Mouse (Mus musculus): Measurements from ENCODE around the gene Iqschfp. TPM values are rescaled to one million over a fixed set of nuclear protein-coding genes. Genes with fewer than 3 reads are reported as not detected.

Iqschfp gene
- polyA plus RNA-seq, 1 experiment from 2014 or later = not detected

DNA sequence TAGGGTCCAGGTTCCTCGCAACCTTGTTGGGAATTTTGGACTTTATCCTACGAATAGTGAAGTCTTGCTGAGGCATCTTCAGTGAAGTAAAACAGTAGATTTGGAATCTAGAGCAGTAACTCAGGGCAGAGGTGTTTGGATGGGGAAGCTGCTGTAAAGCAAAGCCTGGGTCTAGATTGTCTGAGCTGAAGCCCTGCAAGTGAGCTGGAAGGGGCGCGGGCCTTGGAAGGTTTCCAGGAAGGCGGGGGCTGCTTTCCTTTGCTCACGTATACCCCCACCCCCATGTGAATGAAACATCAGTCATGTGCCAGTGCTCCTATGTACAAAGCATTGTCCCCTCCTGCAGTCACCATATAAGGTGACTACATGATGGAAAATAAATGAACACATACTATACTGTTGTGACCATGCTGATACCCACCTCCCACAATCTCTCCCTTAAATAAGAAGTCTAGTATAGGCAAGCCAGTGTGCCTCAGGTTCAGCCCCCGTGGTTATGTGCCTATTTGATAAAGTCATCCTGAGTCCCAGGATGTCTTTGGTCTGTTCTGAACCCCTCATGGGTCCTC lies 643.2 kb downstream of the Iqschfp start:
- H3K4me1 ChIP-seq (replicated peaks; ENCODE audit: control insufficient read depth, insufficient read depth, low read length) = no peaks in the 10 kb centered on the region
- no peak overlapping the region for H3K4me2 ChIP-seq
- no peaks in the 10 kb centered on the region for H3K9me3 ChIP-seq (ENCODE audit: control insufficient read depth, low read length)
- H3K27ac ChIP-seq (ENCODE audit: low read depth, low read length) = no peak overlapping the region
- no peak overlapping the region for H3K9ac ChIP-seq (ENCODE audit: low read depth, low read length)
- WGBS = 82% methylated on average over 7 of the region's 7 CpGs
- H3K36me3 ChIP-seq (ENCODE audit: control insufficient read depth, insufficient read depth, low read length) = no peaks in the 10 kb centered on the region
- H3K27me3 ChIP-seq (replicated peaks; ENCODE audit: control insufficient read depth, insufficient read depth, low read length) = no peaks in the 10 kb centered on the region
- DNase-seq (ENCODE audit: low spot score) (no peak), ATAC-seq (replicated peaks; ENCODE audit: low FRiP score) (no peak)
- H3K4me3 ChIP-seq (ENCODE audit: low read depth, low read length) = no peak overlapping the region

DNA sequence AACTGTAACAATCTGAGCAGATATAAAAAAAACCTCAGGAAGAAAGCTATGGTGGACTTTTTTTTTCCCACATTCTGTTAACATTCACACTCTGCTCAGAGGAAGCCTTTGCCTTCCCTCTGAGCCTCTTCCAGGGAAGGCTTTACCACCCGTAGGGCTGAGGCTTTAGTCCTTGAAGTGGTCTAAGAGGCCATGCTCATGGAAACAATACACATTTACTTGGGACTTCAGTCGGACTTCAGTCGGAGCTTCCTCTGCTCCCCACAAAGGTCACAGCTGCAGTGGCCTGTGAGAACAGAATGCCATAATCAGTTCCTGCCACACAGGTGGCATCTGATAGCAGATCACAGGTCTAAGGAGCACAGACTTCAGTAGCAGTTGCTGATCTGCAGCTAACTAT lies 644.0 kb downstream of the Iqschfp start:
- WGBS = 61% methylated on average over 3 of the region's 3 CpGs

DNA sequence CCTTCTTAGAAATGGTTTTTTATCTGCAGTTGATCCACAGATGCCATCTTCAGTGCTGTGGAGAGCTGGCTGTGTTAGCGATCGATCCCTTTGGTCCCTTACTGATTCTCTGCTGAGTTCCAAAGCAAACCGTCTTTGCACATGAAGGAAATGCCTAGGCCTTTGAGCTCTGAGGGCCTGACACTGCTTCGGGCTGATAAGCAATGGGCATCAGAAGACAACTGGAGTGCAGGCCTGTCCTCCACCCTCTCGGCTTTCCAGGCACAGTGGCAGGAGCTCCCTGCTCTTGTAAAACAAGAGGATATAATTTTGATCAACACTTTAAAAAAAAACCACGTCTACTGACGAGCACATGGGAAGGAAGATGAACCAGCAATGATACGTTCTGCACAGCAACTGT lies 649.7 kb downstream of the Iqschfp start:
- no peaks in the 10 kb centered on the region for H3K36me3 ChIP-seq (ENCODE audit: control insufficient read depth, insufficient read depth, low read length)
- WGBS = 56% methylated on average over 8 of the region's 8 CpGs
- H3K4me1 ChIP-seq (replicated peaks; ENCODE audit: control insufficient read depth, insufficient read depth, low read length) = no peaks in the 10 kb centered on the region; the same call in 1 of the 2 replicates
- no peak overlapping the region for H3K27ac ChIP-seq (ENCODE audit: low read depth, low read length)
- DNase-seq (ENCODE audit: low spot score) (no peak), ATAC-seq (replicated peaks; ENCODE audit: low FRiP score) (peak; percentile 32; the same call in 1 of the 2 replicates)
- no peak overlapping the region for H3K4me2 ChIP-seq
- H3K9me3 ChIP-seq (ENCODE audit: control insufficient read depth, low read length) = no peaks in the 10 kb centered on the region
- H3K27me3 ChIP-seq (replicated peaks; ENCODE audit: control insufficient read depth, insufficient read depth, low read length) = no peaks in the 10 kb centered on the region
- H3K4me3 ChIP-seq (ENCODE audit: low read depth, low read length) = no peak overlapping the region
- H3K9ac ChIP-seq (ENCODE audit: low read depth, low read length) = no peak overlapping the region

More for the DNA sequence above, 644.0 kb downstream of the Iqschfp start:
- Histone ChIP-seq H3K4me1 (replicated peaks; ENCODE audit: control insufficient read depth, insufficient read depth, low read length) (no peaks in the 10 kb centered on the region), H3K9ac (ENCODE audit: low read depth, low read length) (no peak overlapping the region), H3K9me3 (ENCODE audit: control insufficient read depth, low read length) (no peaks in the 10 kb centered on the region), H3K27me3 (replicated peaks; ENCODE audit: control insufficient read depth, insufficient read depth, low read length) (no peaks in the 10 kb centered on the region), H3K36me3 (ENCODE audit: control insufficient read depth, insufficient read depth, low read length) (no peaks in the 10 kb centered on the region), H3K27ac (ENCODE audit: low read depth, low read length) (no peak overlapping the region), H3K4me2 (no peak overlapping the region), H3K4me3 (ENCODE audit: low read depth, low read length) (no peak overlapping the region)
- DNase-seq (ENCODE audit: low spot score) (no peak), ATAC-seq (replicated peaks; ENCODE audit: low FRiP score) (no peak)

DNA sequence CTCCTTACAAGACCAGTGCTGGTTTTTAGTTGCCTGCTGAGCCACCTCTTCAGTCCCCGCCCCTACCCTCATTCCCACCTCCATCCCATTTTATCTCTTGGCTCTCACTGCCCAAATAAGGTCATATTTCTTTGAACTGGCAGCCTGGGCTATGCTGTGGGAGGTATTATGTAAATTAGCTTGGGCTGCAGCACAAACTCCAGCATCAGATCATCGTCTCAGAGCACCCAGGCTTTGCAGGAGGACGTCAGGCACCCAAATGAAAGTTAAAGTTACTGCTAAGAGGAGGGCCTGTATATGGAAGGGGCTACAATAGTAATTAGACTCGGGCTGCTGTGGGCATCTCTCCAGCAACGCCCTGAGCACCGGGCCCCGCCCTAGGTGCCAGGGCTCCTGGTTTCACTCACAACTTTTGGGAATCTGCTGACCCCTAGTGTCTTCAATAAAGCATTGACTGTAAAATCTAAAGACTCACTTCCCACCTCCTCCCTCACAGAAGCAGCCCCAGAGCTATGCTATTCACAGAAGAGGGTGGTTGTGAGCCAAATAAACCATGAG lies 651.0 kb downstream of the Iqschfp start:
- H3K27me3 ChIP-seq (replicated peaks; ENCODE audit: control insufficient read depth, insufficient read depth, low read length) = no peaks in the 10 kb centered on the region
- no peak overlapping the region for H3K27ac ChIP-seq (ENCODE audit: low read depth, low read length)
- ATAC-seq (replicated peaks; ENCODE audit: low FRiP score) (peak; percentile 75), DNase-seq (ENCODE audit: low spot score) (peak; percentile 42)
- H3K9me3 ChIP-seq (ENCODE audit: control insufficient read depth, low read length) = no peaks in the 10 kb centered on the region
- H3K36me3 ChIP-seq (ENCODE audit: control insufficient read depth, insufficient read depth, low read length) = no peaks in the 10 kb centered on the region
- 4% methylated on average over 7 of the region's 7 CpGs for WGBS
- H3K4me3 ChIP-seq (ENCODE audit: low read depth, low read length) = peak overlapping the region; percentile 3; the same call in 1 of the 2 replicates
- H3K9ac ChIP-seq (ENCODE audit: low read depth, low read length) = no peak overlapping the region
- H3K4me1 ChIP-seq (replicated peaks; ENCODE audit: control insufficient read depth, insufficient read depth, low read length) = no peaks in the 10 kb centered on the region; the same call in 1 of the 2 replicates
- peak overlapping the region; percentile 42 for H3K4me2 ChIP-seq

DNA sequence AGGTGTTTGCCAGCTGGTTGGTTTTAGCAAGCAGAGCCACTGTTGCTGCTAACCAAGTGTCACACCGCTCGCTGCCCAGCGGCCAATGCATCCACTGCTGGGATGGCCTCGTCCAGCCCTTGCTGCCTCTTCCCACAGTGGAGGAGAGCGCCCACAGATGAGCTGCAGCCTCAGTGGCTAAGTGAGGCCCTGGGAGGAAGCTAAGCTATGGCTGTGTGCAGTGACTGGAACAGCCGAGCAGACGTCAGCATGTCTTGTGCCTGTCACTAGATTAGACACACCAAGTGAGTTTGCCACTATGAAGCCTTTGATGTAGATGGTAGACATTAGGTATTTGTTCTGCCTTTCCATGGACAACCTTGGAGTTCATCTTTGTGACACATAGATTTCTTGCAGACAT lies 652.8 kb downstream of the Iqschfp start:
- ATAC-seq (replicated peaks; ENCODE audit: low FRiP score) = no peak
- no peaks in the 10 kb centered on the region for H3K27me3 ChIP-seq (replicated peaks; ENCODE audit: control insufficient read depth, insufficient read depth, low read length)
- WGBS = 77% methylated on average over 7 of the region's 7 CpGs
- no peak overlapping the region for H3K27ac ChIP-seq (ENCODE audit: low read depth, low read length)
- H3K36me3 ChIP-seq (ENCODE audit: control insufficient read depth, insufficient read depth, low read length) = no peaks in the 10 kb centered on the region
- no peak for DNase-seq (ENCODE audit: low spot score)
- no peaks in the 10 kb centered on the region; the same call in 1 of the 2 replicates for H3K4me1 ChIP-seq (replicated peaks; ENCODE audit: control insufficient read depth, insufficient read depth, low read length)
- no peak overlapping the region for H3K4me3 ChIP-seq (ENCODE audit: low read depth, low read length)
- H3K4me2 ChIP-seq = no peak overlapping the region
- H3K9me3 ChIP-seq (ENCODE audit: control insufficient read depth, low read length) = no peaks in the 10 kb centered on the region
- no peak overlapping the region for H3K9ac ChIP-seq (ENCODE audit: low read depth, low read length)

DNA sequence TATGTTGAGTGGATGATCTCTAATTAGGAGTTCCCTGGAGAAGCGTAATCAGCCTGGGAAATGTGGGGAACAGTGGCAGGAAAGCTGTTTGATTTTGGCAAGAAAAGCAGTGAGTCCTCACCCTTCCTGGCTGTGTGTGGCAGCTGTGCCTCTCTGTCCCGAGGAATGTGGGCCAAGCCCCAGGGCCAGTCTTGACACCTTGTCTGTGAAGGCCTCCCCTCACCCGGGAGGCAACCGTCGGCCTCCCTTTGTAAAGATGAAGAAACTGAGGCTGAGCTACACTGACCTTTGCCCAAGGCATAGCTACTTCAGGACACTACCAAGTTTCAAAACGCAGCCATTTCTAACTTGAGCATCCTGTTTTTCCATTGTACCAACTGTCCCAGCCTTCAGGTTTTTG lies 653.9 kb downstream of the Iqschfp start:
- H3K27me3 ChIP-seq (replicated peaks; ENCODE audit: control insufficient read depth, insufficient read depth, low read length) = no peaks in the 10 kb centered on the region
- no peak overlapping the region for H3K27ac ChIP-seq (ENCODE audit: low read depth, low read length)
- no peaks in the 10 kb centered on the region for H3K9me3 ChIP-seq (ENCODE audit: control insufficient read depth, low read length)
- 69% methylated on average over 6 of the region's 6 CpGs for WGBS
- H3K4me1 ChIP-seq (replicated peaks; ENCODE audit: control insufficient read depth, insufficient read depth, low read length) = no peaks in the 10 kb centered on the region; the same call in none of the 2 replicates
- no peak overlapping the region for H3K4me2 ChIP-seq
- H3K9ac ChIP-seq (ENCODE audit: low read depth, low read length) = no peak overlapping the region
- DNase-seq (ENCODE audit: low spot score) = no peak
- no peak for ATAC-seq (replicated peaks; ENCODE audit: low FRiP score)
- H3K4me3 ChIP-seq (ENCODE audit: low read depth, low read length) = no peak overlapping the region
- H3K36me3 ChIP-seq (ENCODE audit: control insufficient read depth, insufficient read depth, low read length) = no peaks in the 10 kb centered on the region

DNA sequence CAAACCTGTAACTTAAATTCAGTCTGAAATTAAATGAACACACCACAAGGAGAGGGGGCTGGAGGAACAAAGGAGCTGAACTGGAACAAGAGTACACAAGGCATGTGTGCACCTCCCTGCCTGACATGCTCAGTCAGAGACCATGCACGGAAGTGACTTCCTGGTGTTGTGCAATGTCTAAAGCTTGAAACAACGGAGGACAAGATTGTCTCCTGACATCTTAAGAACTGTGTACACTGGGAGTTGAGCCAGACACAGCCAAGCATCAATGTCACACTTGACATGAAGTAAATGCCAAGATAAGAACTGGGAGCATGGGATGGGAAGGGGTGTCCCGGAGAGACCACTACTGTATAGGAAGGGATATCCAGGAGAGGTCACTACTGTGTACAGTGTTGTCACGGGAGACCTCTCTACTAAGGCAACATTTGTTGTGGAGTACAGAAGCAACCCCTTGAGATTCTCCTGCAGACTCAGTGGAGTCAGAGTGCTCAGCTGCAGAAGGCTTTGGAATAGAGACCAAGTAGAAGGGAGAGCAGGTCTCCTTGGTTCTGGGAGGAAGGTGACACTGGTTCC lies 663.1 kb downstream of the Iqschfp start:
- 47% methylated on average over 4 of the region's 4 CpGs for WGBS
- Histone ChIP-seq H3K4me2 (no peak overlapping the region), H3K4me3 (ENCODE audit: low read depth, low read length) (no peak overlapping the region), H3K27ac (ENCODE audit: low read depth, low read length) (no peak overlapping the region), H3K4me1 (replicated peaks; ENCODE audit: control insufficient read depth, insufficient read depth, low read length) (no peaks in the 10 kb centered on the region; the same call in 1 of the 2 replicates), H3K27me3 (replicated peaks; ENCODE audit: control insufficient read depth, insufficient read depth, low read length) (no peaks in the 10 kb centered on the region), H3K36me3 (ENCODE audit: control insufficient read depth, insufficient read depth, low read length) (no peaks in the 10 kb centered on the region), H3K9me3 (ENCODE audit: control insufficient read depth, low read length) (no peaks in the 10 kb centered on the region), H3K9ac (ENCODE audit: low read depth, low read length) (no peak overlapping the region)
- ATAC-seq (replicated peaks; ENCODE audit: low FRiP score) = no peak
- no peak for DNase-seq (ENCODE audit: low spot score)

DNA sequence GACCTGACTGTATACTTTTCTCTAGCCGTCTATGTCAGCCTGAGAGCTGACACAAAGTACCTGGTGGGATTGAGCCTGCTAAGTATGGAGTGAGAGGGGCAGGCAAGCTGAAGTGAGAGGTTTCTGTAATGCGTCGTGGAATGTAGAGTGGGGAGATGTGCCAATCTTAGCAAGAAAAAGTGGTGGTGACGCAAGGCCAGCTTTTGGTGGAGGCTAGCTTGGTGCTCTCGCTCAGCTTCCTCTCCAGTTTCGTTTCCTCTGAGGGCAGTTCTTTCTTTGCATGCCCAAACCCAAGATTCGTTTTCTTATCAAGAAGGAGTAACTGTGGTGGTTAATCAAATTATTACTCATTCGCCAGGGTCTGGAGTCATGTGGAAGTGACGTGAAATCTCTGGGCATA lies 664.9 kb downstream of the Iqschfp start:
- WGBS = 75% methylated on average over 9 of the region's 9 CpGs
- H3K27ac ChIP-seq (ENCODE audit: low read depth, low read length) = no peak overlapping the region
- H3K4me3 ChIP-seq (ENCODE audit: low read depth, low read length) = no peak overlapping the region
- no peaks in the 10 kb centered on the region; the same call in 1 of the 2 replicates for H3K4me1 ChIP-seq (replicated peaks; ENCODE audit: control insufficient read depth, insufficient read depth, low read length)
- no peak overlapping the region for H3K4me2 ChIP-seq
- no peak for ATAC-seq (replicated peaks; ENCODE audit: low FRiP score)
- H3K9ac ChIP-seq (ENCODE audit: low read depth, low read length) = no peak overlapping the region
- H3K36me3 ChIP-seq (ENCODE audit: control insufficient read depth, insufficient read depth, low read length) = no peaks in the 10 kb centered on the region
- no peaks in the 10 kb centered on the region for H3K27me3 ChIP-seq (replicated peaks; ENCODE audit: control insufficient read depth, insufficient read depth, low read length)
- H3K9me3 ChIP-seq (ENCODE audit: control insufficient read depth, low read length) = no peaks in the 10 kb centered on the region
- no peak for DNase-seq (ENCODE audit: low spot score)

DNA sequence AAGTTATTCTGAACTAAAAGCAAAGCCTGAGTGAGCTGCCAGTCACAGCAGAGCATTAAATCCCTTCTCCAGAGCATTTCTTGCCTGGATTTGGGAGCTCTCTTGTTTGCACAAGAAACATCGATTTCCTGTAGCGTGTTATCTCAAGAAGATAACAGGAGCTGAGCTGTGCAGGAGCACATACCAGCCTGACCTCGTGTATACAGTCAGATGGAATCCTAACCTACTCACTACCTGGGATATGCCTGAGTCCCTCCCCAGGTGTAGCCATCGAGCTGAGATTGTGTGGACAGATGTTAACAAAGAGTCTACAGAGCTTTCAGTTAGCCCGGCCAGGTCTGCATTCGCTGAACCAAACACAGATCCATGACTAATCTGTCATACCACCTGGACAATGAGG lies 666.7 kb downstream of the Iqschfp start:
- whole genome bisulfite sequencing = 51% methylated on average over 6 of the region's 6 CpGs
- Histone ChIP-seq H3K4me3 (ENCODE audit: low read depth, low read length) (no peak overlapping the region), H3K36me3 (ENCODE audit: control insufficient read depth, insufficient read depth, low read length) (no peaks in the 10 kb centered on the region), H3K4me2 (no peak overlapping the region), H3K9me3 (ENCODE audit: control insufficient read depth, low read length) (no peaks in the 10 kb centered on the region), H3K27me3 (replicated peaks; ENCODE audit: control insufficient read depth, insufficient read depth, low read length) (no peaks in the 10 kb centered on the region), H3K27ac (ENCODE audit: low read depth, low read length) (no peak overlapping the region), H3K9ac (ENCODE audit: low read depth, low read length) (no peak overlapping the region), H3K4me1 (replicated peaks; ENCODE audit: control insufficient read depth, insufficient read depth, low read length) (no peaks in the 10 kb centered on the region; the same call in 1 of the 2 replicates)
- DNase-seq (ENCODE audit: low spot score) = no peak
- ATAC-seq (replicated peaks; ENCODE audit: low FRiP score) = no peak
